Mouse (Mus musculus) CH12.LX (cell line): ENCODE measurements around the gene Olfr353. TPM values are rescaled to one million over a fixed set of nuclear protein-coding genes. Genes with fewer than 3 reads are reported as not detected.

Experiments
- DNase-seq: peaks from one replicate; pipeline ENCODE4 v3.0.0-alpha.2; 2013; ENCODE audit errors: extremely low read depth
- H3K27ac ChIP-seq: 2 replicates; pipeline ENCODE4 v1.5.1; 2012; ENCODE audit warnings: low read depth, mild to moderate bottlenecking, control low read depth, moderate library complexity; ENCODE audit not compliant: insufficient read depth
- H3K27me3 ChIP-seq: replicated peaks from 2 replicates; pipeline ENCODE3; 2012; ENCODE audit warnings: inconsistent platforms
- H3K36me3 ChIP-seq, 2 experiments: replicated peaks in 1 of 2; 2 replicates each; pipeline versions ENCODE3 to v1.6.1; 2012; ENCODE audit warnings: inconsistent platforms in 1 of 2, low read length in 1 of 2, mild to moderate bottlenecking in 1 of 2, mixed read lengths in 1 of 2, moderate library complexity in 1 of 2; ENCODE audit not compliant: control insufficient read depth in 1 of 2, insufficient read depth in 1 of 2
- H3K4me1 ChIP-seq, 2 experiments: 2 replicates each; pipeline ENCODE4 v1.6.1; 2012; ENCODE audit warnings: inconsistent platforms in 1 of 2, moderate library complexity in 1 of 2; ENCODE audit not compliant: insufficient read depth in 2 of 2, control insufficient read depth in 1 of 2
- H3K4me2 ChIP-seq: 2 replicates; pipeline ENCODE4 v1.6.1; 2012; ENCODE audit warnings: low read depth, mild to moderate bottlenecking, control low read depth; ENCODE audit not compliant: poor library complexity, insufficient read depth, severe bottlenecking
- H3K4me3 ChIP-seq, 3 experiments: fragments of 150-350 bp in 1 of 3; sonication (generic) in 1 of 3; replicated peaks in 1 of 3; 2 replicates each; pipeline versions ENCODE3 to v1.5.1; 2011 to 2012; ENCODE audit warnings: low read depth in 2 of 3, low read length in 2 of 3, mild to moderate bottlenecking in 2 of 3, moderate library complexity in 2 of 3, control low read depth in 1 of 3, improper control_type of control experiment in 1 of 3, inconsistent platforms in 1 of 3, mixed read lengths in 1 of 3; ENCODE audit not compliant: poor library complexity in 1 of 3
- H3K79me2 ChIP-seq: replicated peaks from 2 replicates; pipeline ENCODE4 v1.6.1; 2012; ENCODE audit warnings: mild to moderate bottlenecking, moderate library complexity; ENCODE audit not compliant: control insufficient read depth, poor library complexity, insufficient read depth, severe bottlenecking; ENCODE audit errors: extremely low read depth
- H3K9ac ChIP-seq: 2 replicates; pipeline ENCODE4 v1.6.1; 2012; ENCODE audit warnings: low read depth, mild to moderate bottlenecking, control low read depth, moderate library complexity; ENCODE audit not compliant: insufficient read depth
- H3K9me3 ChIP-seq: replicated peaks from 2 replicates; pipeline ENCODE3; 2012; ENCODE audit warnings: low read length, inconsistent platforms, mixed read lengths
- CTCF ChIP-seq, 2 experiments: IDR thresholded peaks in 1 of 2; conservative IDR thresholded peaks in 1 of 2; 2 replicates each; pipeline ENCODE4 v1.5.1; 2011 to 2012; ENCODE audit warnings: low read depth in 2 of 2, low read length in 2 of 2, improper control_type of control experiment in 1 of 2, inconsistent platforms in 1 of 2, mild to moderate bottlenecking in 1 of 2, moderate library complexity in 1 of 2
- E2F4 ChIP-seq: IDR thresholded peaks from 2 replicates; pipeline ENCODE4 v1.6.1; 2011; ENCODE audit warnings: low read depth, low read length, improper control_type of control experiment; ENCODE audit not compliant: insufficient replicate concordance
- ETS1 ChIP-seq: conservative IDR thresholded peaks from 2 replicates; pipeline ENCODE4 v1.6.1; 2012; ENCODE audit warnings: low read depth, mild to moderate bottlenecking, inconsistent platforms, low read length, improper control_type of control experiment, moderate library complexity
- IRF4 ChIP-seq: IDR thresholded peaks from 2 replicates; pipeline ENCODE4 v1.6.1; 2014; ENCODE audit warnings: low read depth, mild to moderate bottlenecking, inconsistent platforms, low read length, improper control_type of control experiment
- JUN ChIP-seq: IDR thresholded peaks from 2 replicates; pipeline ENCODE4 v1.6.1; 2011; ENCODE audit warnings: low read depth, mild to moderate bottlenecking, low read length, improper control_type of control experiment, moderate library complexity; ENCODE audit not compliant: insufficient read depth
- KAT2A ChIP-seq: IDR thresholded peaks from 2 replicates; pipeline ENCODE4 v1.6.1; 2012; ENCODE audit warnings: low read length, improper control_type of control experiment, inconsistent platforms; ENCODE audit not compliant: insufficient replicate concordance
- MAX ChIP-seq: IDR thresholded peaks from 2 replicates; pipeline ENCODE4 v1.6.1; 2011; ENCODE audit warnings: low read length, improper control_type of control experiment
- MAZ ChIP-seq: IDR thresholded peaks from 2 replicates; pipeline ENCODE4 v1.6.1; 2012; ENCODE audit warnings: low read depth, mild to moderate bottlenecking, inconsistent platforms, low read length, improper control_type of control experiment, moderate library complexity
- MEF2A ChIP-seq: IDR thresholded peaks from 2 replicates; pipeline ENCODE4 v1.6.1; 2014; ENCODE audit warnings: low read depth, mild to moderate bottlenecking, inconsistent platforms, low read length, improper control_type of control experiment, borderline replicate concordance
- MXI1 ChIP-seq: IDR thresholded peaks from 2 replicates; pipeline ENCODE4 v1.6.1; 2011; ENCODE audit warnings: mild to moderate bottlenecking, low read depth, low read length, improper control_type of control experiment
- NELFE ChIP-seq: IDR thresholded peaks from 2 replicates; pipeline ENCODE4 v1.6.1; 2011; ENCODE audit warnings: low read depth, low read length, improper control_type of control experiment
- NRF1 ChIP-seq: IDR thresholded peaks from 2 replicates; pipeline ENCODE4 v1.6.1; 2014; ENCODE audit warnings: low read depth, mild to moderate bottlenecking, inconsistent platforms, low read length, improper control_type of control experiment, moderate library complexity
- POLR2A ChIP-seq: IDR thresholded peaks from 2 replicates; pipeline ENCODE4 v1.6.1; 2011; ENCODE audit warnings: low read depth, mild to moderate bottlenecking, improper control_type of control experiment, low read length
- RAD21 ChIP-seq: IDR thresholded peaks from 2 replicates; pipeline ENCODE4 v1.6.1; 2011; ENCODE audit warnings: low read depth, mild to moderate bottlenecking, low read length, improper control_type of control experiment, moderate library complexity
- SIN3A ChIP-seq: IDR thresholded peaks from 2 replicates; pipeline ENCODE4 v1.6.1; 2012; ENCODE audit warnings: low read length, improper control_type of control experiment, inconsistent platforms
- SMC3 ChIP-seq: IDR thresholded peaks from 2 replicates; pipeline ENCODE4 v1.6.1; 2011; ENCODE audit warnings: low read depth, low read length, improper control_type of control experiment
- TBP ChIP-seq: conservative IDR thresholded peaks from 2 replicates; pipeline ENCODE4 v1.6.1; 2011; ENCODE audit warnings: low read depth, low read length, improper control_type of control experiment
- TCF12 ChIP-seq: IDR thresholded peaks from 2 replicates; pipeline ENCODE4 v1.6.1; 2014; ENCODE audit warnings: low read depth, mild to moderate bottlenecking, inconsistent platforms, low read length, improper control_type of control experiment
- UBTF ChIP-seq: IDR thresholded peaks from 2 replicates; pipeline ENCODE4 v1.6.1; 2012; ENCODE audit warnings: low read depth, mild to moderate bottlenecking, inconsistent platforms, low read length, improper control_type of control experiment, moderate library complexity
- USF1 ChIP-seq: IDR thresholded peaks from 2 replicates; pipeline ENCODE4 v1.6.1; 2014; ENCODE audit warnings: low read depth, mild to moderate bottlenecking, inconsistent platforms, low read length, improper control_type of control experiment
- USF2 ChIP-seq: conservative IDR thresholded peaks from 2 replicates; pipeline ENCODE4 v1.6.1; 2011; ENCODE audit warnings: low read depth, low read length, improper control_type of control experiment
- ZKSCAN1 ChIP-seq: IDR thresholded peaks from 2 replicates; pipeline ENCODE4 v1.6.1; 2012; ENCODE audit warnings: low read depth, inconsistent platforms, low read length, improper control_type of control experiment, borderline replicate concordance
- ZMIZ1 ChIP-seq: IDR thresholded peaks from 2 replicates; pipeline ENCODE4 v1.6.1; 2012; ENCODE audit warnings: low read depth, mild to moderate bottlenecking, inconsistent platforms, low read length, improper control_type of control experiment
- ZNF384 ChIP-seq: IDR thresholded peaks from 2 replicates; pipeline ENCODE4 v1.6.1; 2012; ENCODE audit warnings: low read depth, low read length, improper control_type of control experiment, inconsistent platforms
- dilution Hi-C: fragments of 300-500 bp; cut with MboI; formaldehyde crosslinking; loops from 2 replicates; pipeline ENCODE4 v1.14.3; 2020; ENCODE audit warnings: low sequenced_read_pairs; ENCODE audit not compliant: extremely low pct_unique_long_range_greater_than_20kb, extremely low pct_ligation_motif_present
- in situ Hi-C: fragments of 300-500 bp; cut with MboI; formaldehyde crosslinking; loops from 3 replicates; pipeline ENCODE4 v1.14.3; 2019; ENCODE audit warnings: low sequenced_read_pairs, low pct_ligation_motif_present, low pct_unique_long_range_greater_than_20kb, mixed read lengths
- polyA plus RNA-seq: library from polyadenylated mRNA; unstranded; fragments of >175 nt; gene quantifications from 2 replicates; pipeline ENCODE4 v1.2.1, GENCODE M21; 2012; ENCODE audit warnings: low read depth; ENCODE audit not compliant: insufficient read length
- total RNA-seq, 2 experiments: library from RNA; depleted of rRNA; stranded (reverse); fragments of 300-350 nt in 1 of 2; fragments of >200 nt in 1 of 2; gene quantifications; 2 replicates each; pipeline ENCODE4 v1.2.3; 2012 to 2014

Gene Olfr353
- not detected in 2 replicates for total RNA-seq (2012; rRNA removed)
- not detected in 2 replicates for total RNA-seq (2014; rRNA removed)
- not detected in 2 replicates for polyA plus RNA-seq

DNA sequence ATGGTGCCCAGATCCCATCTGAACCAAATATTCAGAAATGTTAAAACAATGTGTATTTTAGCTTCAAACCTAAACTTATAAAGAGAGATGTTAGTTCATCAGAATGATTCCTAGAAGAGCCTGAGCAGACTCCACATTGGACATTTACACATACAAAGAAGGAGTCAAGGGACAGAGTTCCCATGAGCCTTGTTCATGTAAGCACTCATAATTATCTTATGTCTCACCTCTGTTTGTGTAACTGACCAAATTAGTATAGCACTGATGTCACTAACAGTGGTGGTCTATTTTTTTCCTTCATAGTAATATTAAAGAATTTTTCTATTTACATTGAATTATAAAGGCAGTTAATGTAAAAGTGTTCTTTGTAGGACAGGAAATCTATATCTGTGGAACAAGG is at the start of gene Olfr353:
Gene Olfr353 (minus strand): TSS at position 101 of the 400 bp plus-strand sequence.
- Histone ChIP-seq H3K4me2 (no peak within 1 kb of the TSS), H3K27me3 (peaks cover 29% of the 10 kb centered on the region), H3K36me3 (no peaks in the 10 kb centered on the region), H3K4me1 (no peaks in the 10 kb centered on the region), H3K9me3 (no peaks in the 10 kb centered on the region), H3K79me2 (no peaks in the 10 kb centered on the region), H3K4me3 (no peak within 1 kb of the TSS), H3K9ac (no peak within 1 kb of the TSS), H3K27ac (no peak within 1 kb of the TSS)
- TF ChIP-seq TCF12, result no peak
- no peak for TF ChIP-seq MXI1
- no peak for TF ChIP-seq IRF4
- no peak for TF ChIP-seq ZMIZ1
- no peak for TF ChIP-seq ZNF384
- no peak for TF ChIP-seq SIN3A
- no peak for TF ChIP-seq RAD21
- TF ChIP-seq NRF1, result no peak
- TF ChIP-seq KAT2A, result no peak
- TF ChIP-seq MEF2A, result no peak
- TF ChIP-seq JUN, result no peak
- TF ChIP-seq TBP, result no peak
- no peak for TF ChIP-seq USF1
- TF ChIP-seq MAX, result no peak
- TF ChIP-seq CTCF (conservative IDR thresholded peaks at IDR 0.05 in 1 of 2, IDR thresholded peaks at IDR 0.05 in 1 of 2; ENCODE audit: low read depth in 2 of 2, low read length in 2 of 2), result no peak
- TF ChIP-seq ZKSCAN1, result no peak
- no peak for TF ChIP-seq MAZ
- TF ChIP-seq ETS1, result no peak
- DNase-seq, result no peak
- in situ Hi-C loops (no loop called here), dilution Hi-C loops (no loop called here)

DNA sequence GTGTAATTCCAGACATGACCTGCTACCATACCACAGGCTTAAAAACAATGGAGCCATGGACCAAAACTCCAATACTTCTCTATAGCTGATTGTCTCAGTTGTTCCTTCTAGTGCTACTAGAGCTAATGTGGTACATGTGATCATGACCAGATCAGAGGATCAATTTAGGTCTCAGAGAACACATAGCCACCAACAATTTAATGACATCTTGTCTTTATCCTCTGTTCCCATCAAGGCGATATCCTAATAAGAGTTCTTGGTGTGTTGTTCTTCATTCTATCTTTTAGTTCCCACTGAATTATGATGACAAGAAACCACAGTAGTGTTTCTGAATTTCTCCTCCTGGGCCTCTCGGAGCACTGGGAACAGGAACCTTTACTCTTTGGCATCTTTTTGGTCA is 44.1 kb upstream of the Olfr353 start, which contains the start of gene Olfr356:
Gene Olfr356 (plus strand): TSS at position 301 of the 400 bp plus-strand sequence.
- Histone ChIP-seq H3K4me3 (no peak within 1 kb of the TSS), H3K4me1 (no peaks in the 10 kb centered on the region), H3K36me3 (no peaks in the 10 kb centered on the region), H3K4me2 (no peak within 1 kb of the TSS), H3K27me3 (peaks cover 35% of the 10 kb centered on the region), H3K79me2 (no peaks in the 10 kb centered on the region), H3K27ac (no peak within 1 kb of the TSS), H3K9ac (no peak within 1 kb of the TSS), H3K9me3 (no peaks in the 10 kb centered on the region)
- dilution Hi-C loops, result no loop called here
- TF ChIP-seq UBTF (no peak), SMC3 (no peak), NELFE (no peak), ETS1 (no peak), MEF2A (no peak), TBP (no peak), RAD21 (no peak), USF2 (no peak), ZMIZ1 (no peak), E2F4 (no peak), POLR2A (no peak)
- no peak for DNase-seq
- in situ Hi-C loops, result no loop called here
